Mouse (Mus musculus) layer of hippocampus, adult 9-10 months (tissue): ENCODE measurements around the gene Sp7.
"Not testable (repeated sequence)": the region's sequence is repeated elsewhere in the genome, so short reads cannot be mapped to it uniquely, and the experiment has no call there.

Source experiments
- DNase-seq: peaks from one replicate; pipeline ENCODE4 v3.0.0; 2022; ENCODE audit warnings: low spot score

Sp7 gene

DNA sequence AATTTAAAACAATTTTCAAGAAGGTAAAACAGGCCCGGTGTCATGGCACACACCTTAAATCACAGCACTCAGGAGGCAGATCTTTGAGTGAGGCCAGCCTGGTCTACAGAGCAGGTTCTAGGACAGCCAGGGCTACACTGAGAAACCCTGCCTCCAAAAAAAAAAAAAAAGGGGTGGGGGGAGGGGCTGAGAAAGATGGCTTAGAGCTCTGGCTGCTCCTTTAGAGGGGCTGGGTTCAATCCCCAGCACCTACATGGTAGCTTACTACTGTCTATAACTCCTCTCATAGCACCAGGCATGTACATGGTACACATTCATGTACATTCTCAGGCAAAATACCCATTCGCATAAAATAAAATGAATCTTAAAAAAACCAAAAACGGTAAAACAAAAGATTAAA is 22.5 kb downstream of the Sp7 start:
- no peak for DNase-seq

DNA sequence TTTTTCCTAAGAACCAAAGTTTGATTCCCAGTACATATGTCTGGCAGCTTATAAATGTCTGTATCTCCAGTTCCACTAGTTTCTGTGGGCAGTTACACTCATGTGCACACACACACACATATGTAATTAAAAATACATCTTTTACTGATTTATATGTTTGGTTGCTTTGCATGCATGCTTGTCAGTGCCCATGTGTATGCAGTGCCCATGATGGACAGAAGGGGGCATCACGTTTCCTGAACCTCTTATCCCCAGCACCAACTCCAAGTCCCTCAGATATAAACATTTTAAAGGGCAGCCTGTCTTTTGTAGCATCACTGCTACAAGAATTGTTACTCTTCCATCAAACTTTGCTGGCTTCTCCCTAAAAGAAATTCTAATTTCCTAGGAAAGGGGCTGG is 25.4 kb downstream of the Sp7 start:
- no peak for DNase-seq

DNA sequence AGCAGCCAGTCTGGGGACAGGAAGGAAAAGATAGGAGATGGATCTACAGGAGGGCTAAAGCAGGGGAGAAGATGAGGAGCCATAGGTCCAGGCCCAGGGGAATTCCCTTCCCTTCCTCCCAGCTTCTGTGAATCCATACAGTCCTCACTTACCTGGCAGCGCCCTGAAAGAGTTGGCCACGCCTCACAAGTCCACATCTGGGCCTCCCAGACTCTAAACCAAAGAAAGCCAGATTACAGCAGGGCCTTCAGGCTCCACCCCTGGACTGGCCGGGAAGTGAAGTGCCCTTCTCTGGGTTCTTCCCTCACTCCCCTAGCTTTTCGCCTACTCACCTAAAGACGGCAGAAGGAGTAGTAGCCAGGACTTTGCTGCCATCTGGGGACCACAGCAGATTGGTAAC is 27.4 kb downstream of the Sp7 start:
- no peak for DNase-seq

DNA sequence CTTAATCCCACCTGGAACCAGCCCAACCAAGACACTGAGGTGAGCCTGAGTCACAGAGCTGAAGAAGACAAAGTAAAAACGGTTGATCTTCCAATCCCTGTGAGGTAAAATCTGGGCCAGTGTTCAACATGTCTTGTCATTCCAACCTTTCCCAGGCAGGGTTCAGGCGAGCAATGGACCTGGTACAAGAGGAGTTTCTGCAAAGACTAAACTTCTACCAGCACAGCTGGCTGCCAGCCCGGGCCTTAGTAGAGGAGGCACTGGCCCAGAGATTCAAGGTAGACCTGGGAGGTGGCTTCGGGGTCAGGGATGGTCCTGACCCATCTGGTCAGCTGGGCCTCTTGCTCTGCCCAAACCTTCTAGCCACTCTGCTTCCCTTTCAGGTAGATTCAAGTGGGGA is 30.0 kb downstream of the Sp7 start:
- no peak for DNase-seq

DNA sequence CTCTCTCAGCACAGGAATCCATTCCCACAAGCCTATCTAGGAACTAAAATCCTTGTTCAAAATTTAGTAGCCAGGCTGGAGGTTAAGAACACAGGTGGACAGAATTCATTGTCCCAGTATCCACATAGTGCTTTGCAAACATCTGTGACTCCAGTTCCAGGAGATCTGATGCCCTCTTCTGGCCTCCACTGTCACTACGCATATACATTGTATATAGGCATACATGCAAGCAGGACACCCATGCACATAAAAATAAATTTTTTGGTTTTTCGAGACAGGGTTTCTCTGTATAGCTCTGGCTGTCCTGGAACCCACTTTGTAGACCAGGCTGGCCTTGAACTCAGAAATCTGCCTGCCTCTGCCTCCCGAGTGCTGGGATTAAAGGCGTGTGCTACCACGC is 31.1 kb downstream of the Sp7 start:
- not testable (repeated sequence) for DNase-seq

DNA sequence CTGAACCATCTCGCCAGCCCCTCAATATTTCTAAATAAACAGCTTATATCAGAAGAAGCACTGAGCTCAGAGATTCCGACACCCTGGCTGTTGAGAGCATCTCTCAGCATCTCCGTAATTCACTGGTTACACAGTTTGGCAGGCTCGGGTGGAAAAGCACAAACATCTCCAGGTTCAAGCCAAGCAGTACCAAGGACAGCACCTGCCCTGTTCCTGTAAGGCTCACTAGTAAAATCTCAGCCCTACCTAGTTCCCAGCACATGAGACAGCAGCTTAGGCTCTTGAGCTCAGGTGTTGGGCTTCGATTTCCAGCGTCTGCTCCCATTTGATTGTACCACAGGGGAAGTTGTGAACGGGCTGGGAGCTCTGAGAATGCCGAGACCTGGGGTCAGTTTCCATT is 31.7 kb downstream of the Sp7 start:
- DNase-seq, result no peak

DNA sequence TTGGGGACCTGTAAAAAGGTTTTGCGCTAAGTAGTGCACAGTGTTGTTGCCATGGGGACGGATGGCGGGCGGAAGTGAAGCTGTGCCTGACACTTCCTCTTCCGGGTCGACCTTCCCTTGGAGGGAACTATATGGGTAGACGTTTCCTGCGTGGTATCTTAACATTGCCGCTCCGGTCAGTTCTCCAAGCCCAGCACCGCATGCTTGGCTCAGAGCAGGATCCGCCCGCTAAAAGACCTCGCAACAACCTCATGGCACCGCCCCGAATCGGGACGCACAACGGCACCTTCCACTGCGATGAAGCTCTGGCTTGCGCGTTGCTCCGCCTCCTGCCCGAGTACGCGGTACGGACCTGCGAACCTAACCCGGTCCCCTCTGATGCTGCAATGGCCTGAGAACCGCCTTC is 35.4 kb downstream of the Sp7 start, which contains the start of gene Myg1:
TSS of gene Myg1 (plus strand) at position 100 of the 406 bp plus-strand sequence.
- no peak for DNase-seq

DNA sequence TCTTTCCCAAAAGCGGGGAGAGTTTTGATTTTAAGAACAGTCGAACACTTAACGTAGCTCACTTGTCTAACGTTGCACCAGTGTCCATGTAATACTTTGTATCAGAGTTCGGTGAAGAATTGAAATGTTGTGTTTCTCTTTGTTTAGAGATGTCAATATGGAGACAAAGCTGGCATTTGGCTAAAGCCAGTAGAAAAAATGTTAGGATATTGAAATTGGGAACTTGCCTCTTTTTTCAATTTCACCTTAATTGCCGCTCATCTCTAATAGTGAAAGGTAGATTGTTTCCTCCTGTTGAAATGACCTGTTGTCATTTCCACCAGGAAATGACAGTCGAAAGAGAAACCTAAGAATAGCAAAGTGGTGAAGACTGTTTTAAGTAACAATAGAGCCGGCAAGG is 40.1 kb downstream of the Sp7 start:
- no peak for DNase-seq

DNA sequence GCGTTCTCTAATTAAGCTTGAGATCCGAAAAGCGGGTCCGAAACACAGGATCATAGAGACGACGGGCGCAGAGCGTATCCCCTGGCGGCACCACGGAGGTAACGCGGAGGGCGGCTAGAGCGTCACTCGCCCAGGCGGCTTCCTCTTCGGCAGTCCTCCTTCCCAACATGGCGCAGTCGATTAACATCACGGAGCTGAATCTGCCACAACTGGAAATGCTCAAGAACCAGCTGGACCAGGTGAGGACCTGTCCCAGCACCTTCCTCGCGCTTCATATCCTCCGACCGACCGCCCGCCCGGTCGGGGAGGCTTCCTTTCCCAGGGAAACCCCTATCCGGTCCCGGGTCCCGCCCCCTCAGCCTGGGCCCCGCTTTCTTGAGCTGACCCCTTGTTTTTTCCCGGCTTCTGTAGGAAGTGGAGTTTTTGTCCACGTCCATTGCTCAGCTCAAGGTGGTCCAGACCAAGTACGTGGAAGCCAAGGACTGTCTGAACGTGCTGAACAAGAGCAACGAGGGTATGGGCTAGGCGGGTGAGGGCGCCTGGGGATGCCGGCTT is 40.9 kb downstream of the Sp7 start, which contains the start of gene Pfdn5:
TSS of gene Pfdn5 (plus strand) at position 95 of the 555 bp plus-strand sequence.
- DNase-seq, result peak; percentile 61

DNA sequence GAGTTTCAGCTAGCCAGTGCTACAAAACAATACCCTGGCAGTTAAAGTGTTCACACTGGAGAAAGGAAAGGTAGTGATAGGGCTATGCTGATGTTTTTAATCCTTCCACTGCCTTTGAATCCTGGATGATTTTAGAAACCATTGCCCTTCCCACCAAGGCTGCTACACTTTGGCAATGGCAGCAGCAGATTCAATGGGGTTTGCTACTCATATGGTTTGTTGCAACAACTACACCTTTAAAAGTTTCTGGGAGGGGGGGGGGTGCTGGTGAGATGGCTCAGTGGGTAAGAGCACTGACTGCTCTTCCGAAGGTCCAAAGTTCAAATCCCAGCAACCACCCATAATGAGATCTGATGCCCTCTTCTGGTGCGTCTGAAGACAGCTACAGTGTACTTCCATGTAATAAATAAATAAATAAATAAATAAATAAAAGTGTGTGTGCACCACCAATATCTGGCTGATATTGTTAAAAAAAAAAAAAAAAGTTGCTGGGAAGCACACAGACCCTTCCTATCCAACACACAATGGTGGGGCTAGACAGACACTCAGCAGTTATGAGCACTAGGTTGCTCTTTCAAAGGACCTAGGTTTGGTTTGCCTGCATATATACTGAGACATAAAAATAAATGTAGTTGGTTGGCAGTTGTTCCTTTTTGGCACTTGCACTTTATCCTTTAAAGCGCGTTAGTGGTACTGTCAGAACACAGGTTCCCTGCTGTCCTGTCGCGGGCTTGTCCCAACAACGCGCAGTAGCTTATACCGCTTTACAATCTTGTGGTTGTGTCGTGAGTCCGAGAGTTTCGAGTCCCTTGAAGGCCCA is 42.1 kb downstream of the Sp7 start:
- no peak for DNase-seq

DNA sequence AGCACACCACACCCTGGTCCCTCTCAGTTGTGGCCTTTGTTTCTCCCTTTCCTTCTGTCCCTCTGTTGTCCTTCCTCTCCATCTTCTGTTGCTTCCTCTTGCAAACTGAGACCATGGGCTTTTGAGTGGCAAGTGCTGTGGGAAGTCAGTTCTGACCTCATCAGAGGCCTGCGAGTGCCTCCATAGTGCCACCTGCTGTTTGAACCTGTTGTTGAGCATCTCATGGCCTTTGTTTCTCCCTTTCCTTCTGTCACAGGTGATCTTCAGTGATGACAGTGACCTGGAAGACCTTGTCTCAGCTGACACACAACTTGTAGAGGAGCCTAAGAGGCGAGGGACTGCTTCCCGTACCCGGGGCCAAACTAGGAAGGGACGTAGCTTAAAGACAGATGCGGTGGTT is 50.7 kb downstream of the Sp7 start:
- peak; percentile 70 for DNase-seq

DNA sequence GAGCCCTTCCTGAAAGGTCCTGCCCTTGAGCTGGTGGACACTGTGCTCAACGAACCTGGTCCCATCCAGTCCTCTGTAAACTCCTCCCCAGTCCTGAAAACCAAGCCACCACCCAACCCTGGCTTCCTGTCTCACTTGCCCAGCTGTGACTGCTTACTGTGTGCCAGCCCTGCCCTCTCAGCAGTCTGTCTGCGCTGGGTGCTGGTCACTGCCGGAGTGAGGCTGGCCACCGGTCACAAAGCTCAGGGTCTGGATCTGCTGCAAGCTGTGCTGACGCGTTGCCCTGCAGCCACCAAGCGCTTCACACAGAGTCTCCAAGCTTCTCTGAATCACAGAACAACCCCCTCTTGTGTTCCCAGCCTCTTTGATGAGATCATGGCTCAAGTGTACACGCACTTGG is 51.7 kb downstream of the Sp7 start:
- no peak for DNase-seq

DNA sequence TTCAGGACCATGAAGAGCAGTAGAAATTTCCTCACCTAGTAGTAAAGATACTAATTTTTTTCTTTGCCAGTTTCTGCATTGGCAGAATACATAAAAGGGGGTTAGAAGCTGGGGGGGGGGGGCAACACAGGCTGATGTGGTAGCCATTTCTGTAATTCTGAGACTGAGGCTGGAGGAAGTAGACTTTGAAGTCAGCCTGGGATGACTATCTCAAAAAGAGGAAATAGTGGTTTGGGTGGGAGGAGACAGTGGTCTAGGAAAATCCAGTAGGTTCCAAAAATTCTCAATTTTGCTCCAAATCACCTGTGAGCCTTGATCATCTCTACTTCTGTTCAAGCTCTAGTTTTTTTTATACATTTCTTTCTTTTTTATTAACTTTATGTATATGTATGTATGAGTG is 55.5 kb downstream of the Sp7 start:
- DNase-seq, result no peak

DNA sequence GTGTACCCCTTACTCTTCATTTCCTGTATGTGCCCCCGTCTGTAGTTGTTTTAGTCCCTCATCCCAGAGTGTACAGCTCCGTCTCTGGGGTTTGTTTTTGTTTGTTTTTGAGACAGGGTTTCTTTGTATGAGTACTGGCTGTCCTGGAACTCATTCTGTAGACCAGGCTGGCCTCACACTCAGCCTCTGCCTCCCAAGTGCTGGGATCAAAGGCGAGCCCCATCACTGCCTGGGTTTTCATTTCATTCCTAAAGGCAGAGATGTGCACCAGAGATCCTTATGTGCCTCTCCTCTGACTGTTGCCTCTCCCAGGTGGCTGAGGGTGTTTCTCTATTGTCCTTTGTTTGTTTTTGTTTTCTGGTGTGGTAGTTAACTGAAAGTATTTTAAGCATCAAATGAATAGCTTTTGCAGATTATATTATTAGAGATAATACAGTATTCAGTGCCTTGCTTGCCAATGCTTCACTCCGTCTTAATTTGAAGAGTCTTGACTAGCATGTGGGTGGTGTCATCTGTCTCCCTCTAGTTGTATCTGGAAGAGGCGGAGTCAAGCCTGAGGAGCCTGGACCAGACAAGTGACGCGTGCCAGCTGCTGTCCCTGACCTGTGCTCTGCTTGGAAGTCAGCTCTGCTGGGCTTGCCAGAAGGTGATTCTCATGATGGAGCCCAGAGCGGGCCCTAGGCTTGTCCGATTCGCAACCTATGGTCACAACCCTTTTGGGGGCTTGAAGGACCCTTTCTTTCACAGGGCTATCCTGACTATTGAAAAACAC is 56.7 kb downstream of the Sp7 start:
- no peak for DNase-seq

DNA sequence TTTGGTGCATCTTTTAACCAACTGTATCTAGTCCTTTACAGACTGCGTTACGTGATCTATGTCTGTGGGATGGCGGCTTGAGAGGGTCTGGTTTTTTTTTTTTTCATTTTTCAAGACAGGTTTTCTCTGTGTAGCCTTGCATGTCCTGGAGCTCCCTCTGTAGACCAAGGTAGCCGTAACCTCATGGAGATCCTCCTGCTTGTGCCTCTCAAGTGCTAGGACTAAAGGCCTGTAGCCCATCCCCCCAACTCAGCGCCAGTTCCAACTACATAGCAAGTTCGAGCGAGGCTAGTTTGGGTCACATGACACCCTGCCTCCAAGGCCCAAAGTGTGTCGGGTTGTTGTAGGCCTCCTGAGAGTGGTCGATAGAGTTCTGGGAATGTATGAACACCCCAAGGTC is 58.3 kb downstream of the Sp7 start:
- no peak for DNase-seq
